Mouse (Mus musculus) brain, embryonic 14.5 days (tissue): ENCODE data around the gene Tmem238l.

Experiments
- CTCF ChIP-seq: fragments of 200-500 bp; IDR thresholded peaks from 2 replicates; pipeline ENCODE4 v1.5.1; 2012; ENCODE audit warnings: inconsistent platforms, mild to moderate bottlenecking, moderate library complexity, borderline replicate concordance; ENCODE audit not compliant: insufficient read depth, insufficient read length; ENCODE audit errors: extremely low read depth
- POLR2A ChIP-seq: fragments of 200-500 bp; IDR thresholded peaks from 2 replicates; pipeline ENCODE4 v1.6.1; 2012; ENCODE audit warnings: mild to moderate bottlenecking, inconsistent platforms, borderline replicate concordance; ENCODE audit not compliant: poor library complexity, insufficient read depth, insufficient read length, severe bottlenecking; ENCODE audit errors: extremely low read depth

DNA sequence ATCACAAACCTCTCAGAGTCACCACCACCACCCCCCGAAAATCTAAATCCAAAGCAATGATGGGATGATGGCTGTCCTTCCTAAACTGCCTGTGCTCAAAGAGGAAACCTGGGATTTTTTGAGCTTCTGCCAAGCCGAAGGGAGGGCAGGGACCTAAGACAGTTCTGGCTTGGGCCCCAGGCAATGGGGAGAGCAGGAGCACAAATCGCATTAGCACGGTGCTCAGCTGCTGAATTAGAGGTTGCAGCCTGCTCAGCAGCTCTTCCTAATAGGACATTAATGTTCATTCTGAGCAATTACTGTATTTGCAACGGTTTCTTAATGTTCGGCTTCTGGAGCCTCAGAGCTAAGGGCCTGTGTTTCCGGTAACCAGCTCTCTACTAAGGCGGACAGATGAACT is 51.5 kb downstream of the Tmem238l start:
- TF ChIP-seq POLR2A (no peak), CTCF (no peak)
